Mouse (Mus musculus) hindbrain, postnatal 0 days (tissue): ENCODE measurements around the gene Dhps. TPM values are rescaled to one million over a fixed set of nuclear protein-coding genes. Genes with fewer than 3 reads are reported as not detected.
A peak's percentile ranks its signal among the peaks of the same experiment; 100 is the strongest.

Experiments used
- ATAC-seq: fragments of 200-750 bp; cut with Nextera tagmentation; 2 replicates; pipeline ENCODE4 v1.8.0; 2017; ENCODE audit warnings: mild to moderate bottlenecking, moderate TSS enrichment, moderate library complexity
- DNase-seq: peaks from one replicate; pipeline ENCODE4 v3.0.0-alpha.2; 2015; ENCODE audit warnings: low spot score
- H3K27ac ChIP-seq: fragments of 300-500 bp; sonication (generic); 2 replicates; pipeline ENCODE4 v1.5.1; 2014; ENCODE audit warnings: mild to moderate bottlenecking
- H3K27me3 ChIP-seq: fragments of 300-500 bp; sonication (generic); 2 replicates; pipeline ENCODE4 v1.6.1; 2014; ENCODE audit warnings: low read length, mixed read lengths; ENCODE audit not compliant: insufficient read depth
- H3K36me3 ChIP-seq: fragments of 300-500 bp; sonication (generic); 2 replicates; pipeline ENCODE4 v1.6.1; 2014; ENCODE audit warnings: low read length, mixed read lengths; ENCODE audit not compliant: insufficient read depth
- H3K4me1 ChIP-seq: fragments of 300-500 bp; sonication (generic); 2 replicates; pipeline ENCODE4 v1.6.1; 2014; ENCODE audit warnings: antibody characterized with exemption, low read length, mixed read lengths; ENCODE audit not compliant: insufficient read depth
- H3K4me2 ChIP-seq: fragments of 300-500 bp; sonication (generic); 2 replicates; pipeline ENCODE4 v1.6.1; 2014; ENCODE audit warnings: low read depth, mild to moderate bottlenecking, low read length, moderate library complexity, mixed read lengths
- H3K4me3 ChIP-seq: fragments of 300-500 bp; sonication (generic); 2 replicates; pipeline ENCODE4 v1.5.1; 2014; ENCODE audit warnings: low read length
- H3K9ac ChIP-seq: fragments of 300-500 bp; sonication (generic); replicated peaks from 2 replicates; pipeline ENCODE4 v1.6.1; 2014; ENCODE audit warnings: mild to moderate bottlenecking, low read length, moderate library complexity, mixed read lengths
- H3K9me3 ChIP-seq: fragments of 300-500 bp; sonication (generic); 2 replicates; pipeline ENCODE4 v1.6.1; 2016; ENCODE audit warnings: low read length, mixed read lengths
- CTCF ChIP-seq: IDR thresholded peaks from 2 replicates; pipeline ENCODE4 v1.5.1; 2016; ENCODE audit warnings: antibody characterized with exemption, control low read depth, low read depth
- WGBS: fragments of 180-500 bp; shearing (Covaris S2); extraction: QIAGEN DNeasy Blood & Tissue Kit; methylation state at CpG from one replicate; pipeline ENCODE4 v1.1.7; 2014; 5-methylcytosine and 5-hydroxymethylcytosine counted together
- polyA plus RNA-seq: library from polyadenylated mRNA; unstranded; fragments of >200 nt; fragmentation: Nextera tagmentation; extraction: Ambion mirVana; gene quantifications from 2 replicates; pipeline ENCODE4 v1.2.1, GENCODE M21; 2015
- total RNA-seq: library from RNA; depleted of rRNA; stranded (reverse); fragments of >200 nt; gene quantifications from 2 replicates; pipeline ENCODE4 v1.2.3, GENCODE M21; 2014

The Dhps gene
- total and polyA plus RNA-seq, 2 experiments from 2014 or later, result 103 to 118 TPM

DNA sequence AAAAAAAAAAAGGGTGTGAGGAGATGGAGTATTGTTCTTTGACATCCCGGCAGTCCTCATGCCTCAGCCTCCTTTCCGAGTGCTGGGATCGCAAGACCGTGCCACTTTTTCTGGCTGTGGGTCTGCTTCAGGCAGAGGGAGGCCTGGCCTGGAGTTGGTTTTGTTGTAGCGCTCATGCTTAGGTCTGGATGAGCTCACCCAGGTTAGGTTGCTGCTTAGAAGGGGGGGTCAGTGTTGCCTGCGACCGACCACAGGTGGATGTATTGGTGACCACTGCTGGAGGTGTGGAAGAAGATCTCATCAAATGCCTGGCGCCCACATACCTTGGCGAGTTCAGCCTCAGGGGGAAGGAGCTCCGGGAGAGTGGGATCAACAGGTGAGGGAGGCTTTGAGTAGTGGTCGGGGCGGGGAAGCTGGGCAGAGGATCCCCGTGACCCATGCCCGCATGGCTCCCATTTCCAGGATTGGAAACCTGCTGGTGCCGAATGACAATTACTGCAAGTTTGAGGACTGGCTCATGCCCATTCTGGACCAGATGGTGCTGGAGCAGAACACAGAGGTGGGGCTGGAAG is 1.6 kb downstream of the Dhps start:
- Histone ChIP-seq H3K4me3 (no peak overlapping the region), H3K9me3 (no peaks in the 10 kb centered on the region), H3K27ac (no peak overlapping the region), H3K4me2 (peak overlapping the region; percentile 85; the same call in 1 of the 2 replicates), H3K9ac (no peak overlapping the region), H3K36me3 (peaks cover 24% of the 10 kb centered on the region), H3K27me3 (no peaks in the 10 kb centered on the region), H3K4me1 (0 out of 2 replicates have a peak, but pooled peaks cover 6% of the 10 kb centered on the region)
- WGBS, result 89% methylated on average over 15 of the region's 15 CpGs
- ATAC-seq (no peak), DNase-seq (no peak)
- no peak for TF ChIP-seq CTCF

DNA sequence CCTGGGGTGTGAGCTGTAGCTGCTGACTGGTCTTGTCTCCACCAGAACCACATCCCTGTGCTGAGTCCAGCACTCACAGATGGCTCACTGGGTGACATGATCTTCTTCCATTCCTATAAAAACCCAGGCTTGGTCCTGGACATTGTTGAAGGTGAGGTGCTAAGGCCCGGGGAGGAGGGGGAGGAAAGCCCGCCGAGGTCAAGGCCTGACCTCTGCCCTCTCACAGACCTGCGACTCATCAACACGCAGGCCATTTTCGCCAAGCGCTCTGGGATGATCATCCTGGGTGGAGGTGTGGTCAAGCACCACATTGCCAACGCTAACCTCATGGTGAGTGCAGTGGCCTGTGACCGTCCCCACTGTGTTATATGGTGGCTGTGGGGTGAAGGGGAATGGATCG is 2.6 kb downstream of the Dhps start:
- no peak for ATAC-seq

DNA sequence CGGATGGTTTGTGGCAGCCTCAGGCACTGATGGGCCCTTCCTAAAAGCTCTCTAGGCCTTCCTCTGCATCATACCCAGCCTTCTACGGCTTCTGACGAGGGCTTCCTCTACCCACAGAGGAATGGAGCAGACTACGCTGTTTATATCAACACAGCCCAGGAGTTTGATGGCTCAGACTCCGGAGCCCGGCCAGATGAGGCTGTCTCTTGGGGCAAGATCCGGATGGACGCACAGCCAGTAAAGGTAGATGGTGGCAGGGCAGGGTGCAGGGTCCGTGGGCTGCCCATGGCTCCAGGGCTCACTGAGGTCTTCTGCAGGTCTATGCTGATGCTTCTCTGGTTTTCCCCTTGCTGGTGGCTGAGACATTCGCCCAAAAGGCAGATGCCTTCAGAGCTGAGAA is 3.1 kb downstream of the Dhps start:
- no peak for TF ChIP-seq CTCF
- 93% methylated on average over 10 of the region's 10 CpGs for WGBS

More for the DNA sequence above, 2.6 kb downstream of the Dhps start:
- WGBS, result 88% methylated on average over 10 of the region's 10 CpGs
- H3K27ac ChIP-seq, result no peak overlapping the region
- no peak overlapping the region for H3K4me2 ChIP-seq
- no peak for DNase-seq
- H3K4me1 ChIP-seq, result 0 out of 2 replicates have a peak, but pooled peaks cover 6% of the 10 kb centered on the region
- no peaks in the 10 kb centered on the region for H3K9me3 ChIP-seq
- H3K4me3 ChIP-seq, result no peak overlapping the region
- peaks cover 24% of the 10 kb centered on the region for H3K36me3 ChIP-seq
- no peaks in the 10 kb centered on the region for H3K27me3 ChIP-seq
- no peak for TF ChIP-seq CTCF
- no peak overlapping the region for H3K9ac ChIP-seq

DNA sequence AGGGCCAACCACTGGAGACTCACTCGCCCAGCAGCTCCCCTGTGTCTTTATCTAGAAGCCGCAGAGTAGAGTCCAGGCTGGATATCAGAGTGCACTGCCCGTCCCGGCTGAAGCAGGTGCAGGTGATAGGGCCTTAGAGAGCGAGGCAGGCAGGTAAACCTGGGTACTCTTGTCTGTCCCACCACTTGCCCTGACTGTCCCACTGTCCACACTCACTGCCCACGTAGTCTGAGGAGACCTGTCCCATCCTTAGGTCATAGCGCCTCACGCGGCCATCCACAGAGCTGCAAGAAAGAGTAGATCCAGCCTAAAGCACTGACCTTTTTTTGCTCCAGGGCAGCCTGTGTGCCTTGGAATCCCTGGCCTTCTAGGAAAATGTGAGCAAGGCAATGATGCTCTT is 4.4 kb downstream of the Dhps start:
- H3K9me3 ChIP-seq, result no peaks in the 10 kb centered on the region
- WGBS, result 83% methylated on average over 9 of the region's 9 CpGs
- no peaks in the 10 kb centered on the region for H3K27me3 ChIP-seq
- peaks cover 11% of the 10 kb centered on the region; the same call in 1 of the 2 replicates for H3K4me1 ChIP-seq
- ATAC-seq, result no peak
- peak; percentile 30 for DNase-seq
- H3K4me2 ChIP-seq, result no peak overlapping the region
- peaks cover 24% of the 10 kb centered on the region for H3K36me3 ChIP-seq
- H3K9ac ChIP-seq, result no peak overlapping the region
- no peak overlapping the region for H3K4me3 ChIP-seq
- H3K27ac ChIP-seq, result no peak overlapping the region
- TF ChIP-seq CTCF, result peak; percentile 65

More for the DNA sequence above, 3.1 kb downstream of the Dhps start:
- peaks cover 9% of the 10 kb centered on the region; the same call in 1 of the 2 replicates for H3K4me1 ChIP-seq
- no peak overlapping the region for H3K27ac ChIP-seq
- no peaks in the 10 kb centered on the region for H3K9me3 ChIP-seq
- no peak overlapping the region for H3K9ac ChIP-seq
- no peaks in the 10 kb centered on the region for H3K27me3 ChIP-seq
- no peak for DNase-seq
- no peak for ATAC-seq
- H3K4me2 ChIP-seq, result no peak overlapping the region
- H3K36me3 ChIP-seq, result peaks cover 24% of the 10 kb centered on the region
- no peak overlapping the region for H3K4me3 ChIP-seq

DNA sequence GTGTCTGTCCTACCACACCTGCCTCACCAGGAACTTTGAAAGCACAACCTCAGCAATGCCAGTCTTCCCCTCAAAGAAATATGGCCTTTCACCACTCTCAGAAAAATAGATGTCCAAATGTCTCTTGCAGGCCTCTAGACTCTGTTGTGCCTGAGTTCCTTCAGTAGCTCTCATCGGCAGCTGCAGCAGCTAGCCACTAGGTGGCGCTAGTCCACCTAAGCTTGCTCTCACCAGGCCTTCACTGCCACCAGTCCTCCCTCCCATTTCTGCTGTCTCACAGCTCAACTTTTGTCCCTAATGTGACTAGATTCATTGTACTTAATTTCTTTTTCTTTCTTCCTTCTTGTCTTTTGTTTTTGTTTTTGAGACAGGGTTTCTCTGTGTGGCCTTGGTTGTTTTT is 5.4 kb downstream of the Dhps start:
- no peak overlapping the region for H3K4me3 ChIP-seq
- peaks cover 16% of the 10 kb centered on the region for H3K4me1 ChIP-seq
- no peak overlapping the region for H3K27ac ChIP-seq
- 0% methylated on average over 2 of the region's 2 CpGs for WGBS
- no peaks in the 10 kb centered on the region for H3K27me3 ChIP-seq
- ATAC-seq (peak; percentile 39; the same call in 1 of the 2 replicates), DNase-seq (peak; percentile 93)
- no peaks in the 10 kb centered on the region for H3K9me3 ChIP-seq
- H3K36me3 ChIP-seq, result peaks cover 24% of the 10 kb centered on the region
- H3K4me2 ChIP-seq, result no peak overlapping the region
- peak; percentile 98 for TF ChIP-seq CTCF
- H3K9ac ChIP-seq, result no peak overlapping the region

DNA sequence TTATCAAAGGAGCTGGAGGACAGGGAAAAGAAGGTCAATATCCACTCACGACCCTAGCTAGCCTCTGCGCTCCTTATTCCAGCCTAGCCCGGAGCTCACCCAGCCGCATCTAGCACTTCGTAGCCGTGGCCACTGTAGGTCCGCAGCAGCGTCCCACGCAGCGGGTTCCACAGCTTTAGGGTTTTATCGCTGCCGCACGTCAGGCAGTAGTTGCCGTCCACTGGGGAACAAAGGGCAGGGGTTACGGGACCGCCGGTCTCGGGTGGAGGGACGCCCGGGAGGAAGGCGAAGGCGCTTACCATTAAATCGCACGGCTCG is 8.6 kb downstream of the Dhps start:
- peak overlapping the region; percentile 91 for H3K9ac ChIP-seq
- H3K27me3 ChIP-seq, result no peaks in the 10 kb centered on the region
- H3K9me3 ChIP-seq, result no peaks in the 10 kb centered on the region
- peak overlapping the region; percentile 75 for H3K27ac ChIP-seq
- no peak for DNase-seq
- peak overlapping the region; percentile 91 for H3K4me3 ChIP-seq
- ATAC-seq, result no peak
- peak overlapping the region; percentile 99 for H3K4me2 ChIP-seq
- H3K4me1 ChIP-seq, result peaks cover 15% of the 10 kb centered on the region
- H3K36me3 ChIP-seq, result peaks cover 12% of the 10 kb centered on the region
- TF ChIP-seq CTCF, result no peak
- WGBS, result under 1% methylated on average over 25 of the region's 25 CpGs

DNA sequence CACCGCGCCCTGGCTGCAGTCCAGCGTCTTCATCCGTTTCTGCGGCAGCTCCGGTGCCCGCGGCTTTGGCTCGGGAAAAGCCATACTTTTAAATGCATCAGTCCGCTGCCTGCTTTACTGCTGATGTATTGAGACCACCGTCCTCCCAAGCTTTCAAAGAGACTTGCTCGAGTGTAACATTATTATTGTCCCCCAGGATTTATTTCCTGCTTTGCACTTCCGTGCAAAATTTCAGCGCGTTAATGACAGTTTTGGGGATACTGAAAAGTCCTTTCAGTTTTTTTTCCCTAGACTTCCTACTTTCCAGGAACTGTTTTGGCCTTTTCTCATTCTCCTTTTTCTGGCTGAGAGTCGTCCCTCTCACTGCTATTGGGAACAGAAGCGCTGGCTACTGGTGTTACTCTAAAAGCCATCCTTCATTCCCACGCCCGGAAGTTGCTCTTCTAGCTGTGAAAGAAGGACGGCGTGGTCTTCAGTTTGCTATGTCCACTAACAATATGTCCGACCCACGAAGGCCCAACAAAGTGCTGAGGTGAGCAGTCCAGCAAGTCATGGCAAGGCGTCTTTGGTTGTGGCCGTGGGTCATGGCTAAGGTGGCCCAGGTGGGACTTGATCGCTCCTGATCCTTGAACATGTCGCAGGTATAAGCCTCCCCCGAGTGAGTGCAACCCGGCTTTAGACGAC is 9.1 kb downstream of the Dhps start, which contains the start of gene Wdr83os:
Gene Wdr83os (plus strand): TSS at position 209 of the 684 bp plus-strand sequence.
- H3K9me3 ChIP-seq, result no peaks in the 10 kb centered on the region
- no peak for TF ChIP-seq CTCF
- H3K4me1 ChIP-seq, result peaks cover 15% of the 10 kb centered on the region
- DNase-seq (peak; percentile 85), ATAC-seq (no peak; the same call in 1 of the 2 replicates)
- peak within 1 kb of the TSS; percentile 75 for H3K27ac ChIP-seq
- H3K4me2 ChIP-seq, result peak within 1 kb of the TSS; percentile 99
- H3K36me3 ChIP-seq, result peaks cover 7% of the 10 kb centered on the region; the same call in 1 of the 2 replicates
- H3K4me3 ChIP-seq, result peak within 1 kb of the TSS; percentile 91
- WGBS, result under 1% methylated on average over 30 of the region's 30 CpGs
- H3K27me3 ChIP-seq, result no peaks in the 10 kb centered on the region
- peak within 1 kb of the TSS; percentile 91 for H3K9ac ChIP-seq
